Mouse (Mus musculus): ENCODE measurements around the gene Hfm1. TPM values are rescaled to one million over a fixed set of nuclear protein-coding genes. Genes with fewer than 3 reads are reported as not detected.

Gene Hfm1
- total RNA-seq (2014; rRNA removed) (4.9 and 5.4 TPM in 2 replicates), polyA plus RNA-seq (2015; fragmentation: Nextera tagmentation; extraction: Ambion mirVana) (5.1 and 5.5 TPM in 2 replicates)

- H3K27ac ChIP-seq = peak within 1 kb of the TSS; percentile 86
- H3K4me2 ChIP-seq (ENCODE audit: low read depth, low read length) = peak within 1 kb of the TSS; percentile 64
- DNase-seq (ENCODE audit: low spot score) (peak; percentile 87), ATAC-seq (peak; percentile 96)
- no peaks in the 10 kb centered on the region for H3K36me3 ChIP-seq (ENCODE audit: insufficient read depth, low read length)
- peak within 1 kb of the TSS; percentile 80 for H3K9ac ChIP-seq (replicated peaks; ENCODE audit: low read length)
- TF ChIP-seq CTCF (IDR thresholded peaks at IDR 0.05; ENCODE audit: low read depth) = no peak
- under 1% methylated on average over 32 of the region's 76 CpGs for WGBS
- H3K4me1 ChIP-seq (ENCODE audit: insufficient read depth, low read length) = no peaks in the 10 kb centered on the region
- no peaks in the 10 kb centered on the region for H3K9me3 ChIP-seq (ENCODE audit: low read length)
- no peaks in the 10 kb centered on the region for H3K27me3 ChIP-seq (ENCODE audit: insufficient read depth, low read length)
- peak within 1 kb of the TSS; percentile 52 for H3K4me3 ChIP-seq (ENCODE audit: low read length)
Measured at GRCm38 (mm10) chr5:106925488-106926368, at the start of gene Hfm1. Gene Hfm1, minus strand, starts transcription at chr5:106926321.

- Histone ChIP-seq H3K4me1 (ENCODE audit: insufficient read depth, low read length) (no peaks in the 10 kb centered on the region), H3K4me3 (ENCODE audit: low read length) (no peak overlapping the region), H3K27ac (no peak overlapping the region), H3K27me3 (ENCODE audit: insufficient read depth, low read length) (no peaks in the 10 kb centered on the region), H3K4me2 (ENCODE audit: low read depth, low read length) (no peak overlapping the region), H3K9ac (replicated peaks; ENCODE audit: low read length) (no peak overlapping the region), H3K36me3 (ENCODE audit: insufficient read depth, low read length) (peaks cover 43% of the 10 kb centered on the region), H3K9me3 (ENCODE audit: low read length) (no peaks in the 10 kb centered on the region)
- no peak for ATAC-seq
- TF ChIP-seq CTCF (IDR thresholded peaks at IDR 0.05; ENCODE audit: low read depth) = peak; percentile 41
- 89% methylated on average over 7 of the region's 7 CpGs for WGBS
- DNase-seq (ENCODE audit: low spot score) = peak; percentile 20
Measured at GRCm38 (mm10) chr5:106973883-106974282, 47.8 kb upstream of the Hfm1 start.

GRCm38 (mm10) chr5:106967578-106967977 is 41.5 kb upstream of the Hfm1 start:
- no peak for TF ChIP-seq CTCF (IDR thresholded peaks at IDR 0.05; ENCODE audit: low read depth)
- Histone ChIP-seq H3K9ac (replicated peaks; ENCODE audit: low read length) (no peak overlapping the region), H3K27ac (no peak overlapping the region), H3K9me3 (ENCODE audit: low read length) (no peaks in the 10 kb centered on the region), H3K36me3 (ENCODE audit: insufficient read depth, low read length) (peaks cover 16% of the 10 kb centered on the region), H3K4me1 (ENCODE audit: insufficient read depth, low read length) (0 out of 2 replicates have a peak, but pooled peaks cover 2% of the 10 kb centered on the region), H3K4me2 (ENCODE audit: low read depth, low read length) (no peak overlapping the region), H3K4me3 (ENCODE audit: low read length) (no peak overlapping the region), H3K27me3 (ENCODE audit: insufficient read depth, low read length) (no peaks in the 10 kb centered on the region)
- 95% methylated on average over 1 of the region's 1 CpGs for WGBS
- ATAC-seq (no peak), DNase-seq (ENCODE audit: low spot score) (no peak)

GRCm38 (mm10) chr5:106966443-106966842 is 40.3 kb upstream of the Hfm1 start:
- Histone ChIP-seq H3K27me3 (ENCODE audit: insufficient read depth, low read length) (no peaks in the 10 kb centered on the region), H3K4me2 (ENCODE audit: low read depth, low read length) (no peak overlapping the region), H3K4me3 (ENCODE audit: low read length) (no peak overlapping the region), H3K27ac (no peak overlapping the region), H3K9ac (replicated peaks; ENCODE audit: low read length) (no peak overlapping the region), H3K4me1 (ENCODE audit: insufficient read depth, low read length) (0 out of 2 replicates have a peak, but pooled peaks cover 2% of the 10 kb centered on the region), H3K36me3 (ENCODE audit: insufficient read depth, low read length) (peaks cover 12% of the 10 kb centered on the region), H3K9me3 (ENCODE audit: low read length) (no peaks in the 10 kb centered on the region)
- DNase-seq (ENCODE audit: low spot score) (no peak), ATAC-seq (no peak)
- TF ChIP-seq CTCF (IDR thresholded peaks at IDR 0.05; ENCODE audit: low read depth) = peak; percentile 9; the same call in 1 of the 2 replicates
- 93% methylated on average over 3 of the region's 3 CpGs for WGBS

- peak; percentile 38 for DNase-seq (ENCODE audit: low spot score)
- Histone ChIP-seq H3K27ac (peak overlapping the region; percentile 61), H3K4me3 (ENCODE audit: low read length) (peak overlapping the region; percentile 72), H3K36me3 (ENCODE audit: insufficient read depth, low read length) (peaks cover 6% of the 10 kb centered on the region), H3K4me2 (ENCODE audit: low read depth, low read length) (peak overlapping the region; percentile 66), H3K27me3 (ENCODE audit: insufficient read depth, low read length) (no peaks in the 10 kb centered on the region), H3K9ac (replicated peaks; ENCODE audit: low read length) (peak overlapping the region; percentile 67), H3K4me1 (ENCODE audit: insufficient read depth, low read length) (0 out of 2 replicates have a peak, but pooled peaks cover 2% of the 10 kb centered on the region), H3K9me3 (ENCODE audit: low read length) (no peaks in the 10 kb centered on the region)
- TF ChIP-seq CTCF (IDR thresholded peaks at IDR 0.05; ENCODE audit: low read depth) = no peak
- under 1% methylated on average over 41 of the region's 41 CpGs for WGBS
- ATAC-seq = peak; percentile 92
Measured at GRCm38 (mm10) chr5:106964513-106965014, 38.4 kb upstream of the Hfm1 start.

GRCm38 (mm10) chr5:106963584-106964512 is 37.7 kb upstream of the Hfm1 start, which contains the start of gene Cdc7:
Gene Cdc7, plus strand, starts transcription at chr5:106964322.
- Histone ChIP-seq H3K27me3 (ENCODE audit: insufficient read depth, low read length) (no peaks in the 10 kb centered on the region), H3K9me3 (ENCODE audit: low read length) (no peaks in the 10 kb centered on the region), H3K4me2 (ENCODE audit: low read depth, low read length) (peak within 1 kb of the TSS; percentile 66), H3K36me3 (ENCODE audit: insufficient read depth, low read length) (no peaks in the 10 kb centered on the region), H3K9ac (replicated peaks; ENCODE audit: low read length) (peak within 1 kb of the TSS; percentile 67), H3K4me3 (ENCODE audit: low read length) (peak within 1 kb of the TSS; percentile 72), H3K4me1 (ENCODE audit: insufficient read depth, low read length) (0 out of 2 replicates have a peak, but pooled peaks cover 2% of the 10 kb centered on the region), H3K27ac (peak within 1 kb of the TSS; percentile 61)
- 6% methylated on average over 53 of the region's 54 CpGs for WGBS
- peak; percentile 94 for ATAC-seq
- peak; percentile 97 for DNase-seq (ENCODE audit: low spot score)
- TF ChIP-seq CTCF (IDR thresholded peaks at IDR 0.05; ENCODE audit: low read depth) = peak; percentile 33

Data from hindbrain, postnatal 0 days (tissue).